ENCODE assay signal across 19 mouse cellular contexts in the genomic region with DNA sequence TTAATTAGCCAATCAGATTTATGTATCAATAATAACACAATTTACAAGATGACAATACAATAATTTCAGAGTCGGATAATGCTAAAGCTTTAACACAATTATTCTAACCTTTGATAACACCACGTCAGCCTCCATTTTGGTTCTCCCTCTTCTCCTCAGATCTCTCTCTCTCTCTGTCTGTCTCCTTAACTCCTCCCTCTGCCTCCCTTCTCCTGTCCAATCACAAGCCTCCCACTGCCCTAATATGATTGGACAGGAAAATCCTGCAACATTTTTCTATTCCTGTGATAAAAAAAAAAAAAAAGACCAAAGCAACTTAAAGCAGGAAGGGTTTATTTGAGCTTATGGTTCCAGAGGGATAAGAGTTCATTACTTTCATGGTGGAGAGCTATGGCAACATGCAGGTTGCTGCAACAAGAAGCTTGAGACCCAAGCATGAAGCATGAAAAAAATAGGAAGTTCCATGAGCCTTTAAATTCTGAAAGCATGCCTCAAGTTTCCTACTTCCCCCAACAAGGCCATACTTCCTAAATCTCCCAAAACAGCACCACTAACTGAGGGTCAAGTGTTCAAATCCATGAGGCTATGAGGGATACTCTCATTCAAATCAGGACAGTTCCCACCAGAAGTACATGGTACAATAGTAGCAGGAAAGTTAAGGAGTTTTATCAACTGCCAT.
"Had no signal": no experiment of that assay in that cellular context is flagged by ENCODE, and none has a peak within 500 bp of the region (broad histone marks: within the 10 kb centered on the region; RNA-seq: fewer than 3 reads in every experiment).

No protein-coding gene starts in this region.

- H3K27ac ChIP-seq: kidney, postnatal 0 days; layer of hippocampus, adult 2 months; limb, embryonic 10.5 days; limb, embryonic 13.5 days; liver, embryonic 12.5 days; liver, embryonic 15.5 days; lung, embryonic 15.5 days; midbrain, embryonic 10.5 days; stomach, postnatal 0 days had no signal

- H3K4me1 ChIP-seq: liver, embryonic 15.5 days; megakaryocyte, embryonic 14.5 days; midbrain, embryonic 10.5 days had no signal

- H3K36me3 ChIP-seq: limb, embryonic 10.5 days; limb, embryonic 13.5 days; liver, embryonic 12.5 days; liver, embryonic 15.5 days; lung, embryonic 15.5 days; midbrain, embryonic 10.5 days had no signal

- H3K27me3 ChIP-seq: limb, embryonic 13.5 days; liver, embryonic 12.5 days; liver, embryonic 15.5 days; lung, embryonic 15.5 days; megakaryocyte, embryonic 14.5 days had no signal

- H3K4me3 ChIP-seq: layer of hippocampus, adult 2 months; limb, embryonic 10.5 days; limb, embryonic 13.5 days; liver, embryonic 12.5 days; liver, embryonic 15.5 days; lung, embryonic 15.5 days; megakaryocyte, embryonic 14.5 days; midbrain, embryonic 10.5 days had no signal

- H3K9me3 ChIP-seq: limb, embryonic 10.5 days; limb, embryonic 13.5 days; liver, embryonic 12.5 days; liver, embryonic 15.5 days; lung, embryonic 15.5 days; midbrain, embryonic 10.5 days had no signal

- DNase-seq: kidney, postnatal 25 days; layer of hippocampus, adult 9-11 months; liver; lung, adult 18-20 months; lung, postnatal 10 days; lung, postnatal 4 days; midbrain, embryonic 14.5 days; right cerebral cortex, postnatal 4 days; thymus, postnatal 25 days had no signal

- ATAC-seq: liver, embryonic 12.5 days had no signal

- H3K9ac ChIP-seq: limb, embryonic 13.5 days; liver, embryonic 12.5 days; liver, embryonic 15.5 days; lung, embryonic 15.5 days had no signal
